Mouse (Mus musculus) stomach, postnatal 0 days (tissue): ENCODE data around the gene Olfr374.

Experiments
- CTCF ChIP-seq: IDR thresholded peaks from 2 replicates; pipeline ENCODE4 v1.5.1; 2016; ENCODE audit warnings: antibody characterized with exemption, low read depth, mild to moderate bottlenecking, moderate library complexity
- EP300 ChIP-seq: optimal IDR thresholded peaks from 2 replicates; pipeline ENCODE3; 2016; ENCODE audit warnings: antibody characterized with exemption

- TF ChIP-seq CTCF = no peak
- no peak for TF ChIP-seq EP300
Observed at GRCm38 (mm10) chr8:72158726-72159125, 51.9 kb downstream of the Olfr374 start.
